Mouse (Mus musculus): ENCODE data around the gene Kcnip2. TPM values are rescaled to one million over a fixed set of nuclear protein-coding genes. Genes with fewer than 3 reads are reported as not detected.

Gene Kcnip2
- polyA plus RNA-seq, 1 experiment from 2014 or later = 1.4 TPM

- no peak overlapping the region for H3K27ac ChIP-seq
- no peaks in the 10 kb centered on the region for H3K27me3 ChIP-seq (replicated peaks)
- 87% methylated on average over 3 of the region's 3 CpGs for WGBS (ENCODE audit: insufficient replicate concordance)
- H3K4me1 ChIP-seq = 0 out of 2 replicates have a peak, but pooled peaks cover 8% of the 10 kb centered on the region
- H3K4me2 ChIP-seq = no peak overlapping the region
- no peaks in the 10 kb centered on the region for H3K9me3 ChIP-seq (replicated peaks)
- no peak for ATAC-seq
- H3K4me3 ChIP-seq = no peak overlapping the region
- H3K36me3 ChIP-seq = peaks cover 96% of the 10 kb centered on the region
- no peak overlapping the region for H3K9ac ChIP-seq
Measured at GRCm38 (mm10) chr19:45760810-45761209, 55.1 kb downstream of the Kcnip2 start.

GRCm38 (mm10) chr19:45758671-45759070, 57.2 kb downstream of the Kcnip2 start:
- Histone ChIP-seq H3K4me2 (no peak overlapping the region), H3K4me1 (0 out of 2 replicates have a peak, but pooled peaks cover 8% of the 10 kb centered on the region), H3K9me3 (replicated peaks) (no peaks in the 10 kb centered on the region), H3K27ac (no peak overlapping the region), H3K27me3 (replicated peaks) (no peaks in the 10 kb centered on the region), H3K9ac (no peak overlapping the region), H3K4me3 (no peak overlapping the region), H3K36me3 (peaks cover 96% of the 10 kb centered on the region)
- 88% methylated on average over 5 of the region's 5 CpGs for WGBS (ENCODE audit: insufficient replicate concordance)
- ATAC-seq = no peak

GRCm38 (mm10) chr19:45753551-45753950, 62.3 kb downstream of the Kcnip2 start:
- Histone ChIP-seq H3K4me2 (no peak overlapping the region), H3K27ac (no peak overlapping the region), H3K36me3 (peaks cover 86% of the 10 kb centered on the region), H3K4me3 (no peak overlapping the region), H3K4me1 (peaks cover 25% of the 10 kb centered on the region), H3K27me3 (replicated peaks) (no peaks in the 10 kb centered on the region), H3K9ac (no peak overlapping the region), H3K9me3 (replicated peaks) (no peaks in the 10 kb centered on the region)
- no peak for ATAC-seq
- WGBS (ENCODE audit: insufficient replicate concordance) = 91% methylated on average over 3 of the region's 3 CpGs

- WGBS (ENCODE audit: insufficient replicate concordance) = 77% methylated on average over 7 of the region's 7 CpGs
- no peak for ATAC-seq
- Histone ChIP-seq H3K9me3 (replicated peaks) (no peaks in the 10 kb centered on the region), H3K4me3 (no peak overlapping the region), H3K4me2 (no peak overlapping the region), H3K9ac (no peak overlapping the region), H3K27ac (no peak overlapping the region), H3K36me3 (peaks cover 74% of the 10 kb centered on the region), H3K4me1 (peaks cover 31% of the 10 kb centered on the region), H3K27me3 (replicated peaks) (peaks cover 3% of the 10 kb centered on the region)
Measured at GRCm38 (mm10) chr19:45751881-45752280, 64.0 kb downstream of the Kcnip2 start.

GRCm38 (mm10) chr19:45749243-45750043, 66.4 kb downstream of the Kcnip2 start, which contains the start of gene Npm3:
Npm3 (minus strand) TSS chr19:45749591.
- H3K9ac ChIP-seq = peak within 1 kb of the TSS; percentile 94
- WGBS (ENCODE audit: insufficient replicate concordance) = under 1% methylated on average over 59 of the region's 60 CpGs
- H3K36me3 ChIP-seq = peaks cover 51% of the 10 kb centered on the region
- peak within 1 kb of the TSS; percentile 70 for H3K27ac ChIP-seq
- H3K9me3 ChIP-seq (replicated peaks) = no peaks in the 10 kb centered on the region
- peaks cover 50% of the 10 kb centered on the region for H3K4me1 ChIP-seq
- H3K4me3 ChIP-seq = peak within 1 kb of the TSS; percentile 95
- H3K4me2 ChIP-seq = peak within 1 kb of the TSS; percentile 97
- peaks cover 28% of the 10 kb centered on the region for H3K27me3 ChIP-seq (replicated peaks)
- ATAC-seq = peak; percentile 79

- Histone ChIP-seq H3K27me3 (replicated peaks) (peaks cover 34% of the 10 kb centered on the region), H3K4me2 (peak overlapping the region; percentile 97), H3K9me3 (replicated peaks) (no peaks in the 10 kb centered on the region), H3K36me3 (peaks cover 44% of the 10 kb centered on the region), H3K4me1 (peaks cover 50% of the 10 kb centered on the region), H3K4me3 (peak overlapping the region; percentile 95), H3K27ac (peak overlapping the region; percentile 70), H3K9ac (peak overlapping the region; percentile 94)
- under 1% methylated on average over 33 of the region's 33 CpGs for WGBS (ENCODE audit: insufficient replicate concordance)
- ATAC-seq = peak; percentile 34; the same call in 1 of the 2 replicates
Measured at GRCm38 (mm10) chr19:45748691-45749242, 67.1 kb downstream of the Kcnip2 start.

GRCm38 (mm10) chr19:45748206-45748605, 67.7 kb downstream of the Kcnip2 start:
- WGBS (ENCODE audit: insufficient replicate concordance) = 31% methylated on average over 9 of the region's 9 CpGs
- Histone ChIP-seq H3K27ac (peak overlapping the region; percentile 70; the same call in 1 of the 2 replicates), H3K4me2 (peak overlapping the region; percentile 97), H3K27me3 (replicated peaks) (peaks cover 40% of the 10 kb centered on the region), H3K9me3 (replicated peaks) (no peaks in the 10 kb centered on the region), H3K4me1 (peaks cover 51% of the 10 kb centered on the region), H3K9ac (peak overlapping the region; percentile 94), H3K36me3 (peaks cover 38% of the 10 kb centered on the region), H3K4me3 (peak overlapping the region; percentile 95)
- no peak for ATAC-seq

GRCm38 (mm10) chr19:45747028-45747867, 68.6 kb downstream of the Kcnip2 start:
- no peak overlapping the region for H3K4me2 ChIP-seq
- H3K27me3 ChIP-seq (replicated peaks) = peaks cover 49% of the 10 kb centered on the region
- H3K9me3 ChIP-seq (replicated peaks) = no peaks in the 10 kb centered on the region
- no peak overlapping the region for H3K9ac ChIP-seq
- 24% methylated on average over 11 of the region's 11 CpGs for WGBS (ENCODE audit: insufficient replicate concordance)
- no peak overlapping the region for H3K4me3 ChIP-seq
- H3K36me3 ChIP-seq = peaks cover 29% of the 10 kb centered on the region
- 0 out of 2 replicates have a peak overlapping the region, but pooled peaks have one; percentile 2 for H3K27ac ChIP-seq
- ATAC-seq = 0 out of 2 replicates have a peak, but pooled peaks have one; percentile 21
- H3K4me1 ChIP-seq = peaks cover 61% of the 10 kb centered on the region

- Histone ChIP-seq H3K4me2 (peak overlapping the region; percentile 29), H3K9ac (no peak overlapping the region), H3K9me3 (replicated peaks) (no peaks in the 10 kb centered on the region), H3K27ac (0 out of 2 replicates have a peak overlapping the region, but pooled peaks have one; percentile 2), H3K27me3 (replicated peaks) (peaks cover 58% of the 10 kb centered on the region), H3K4me3 (peak overlapping the region; percentile 2; the same call in 1 of the 2 replicates), H3K36me3 (peaks cover 20% of the 10 kb centered on the region), H3K4me1 (peaks cover 69% of the 10 kb centered on the region)
- 9% methylated on average over 29 of the region's 29 CpGs for WGBS (ENCODE audit: insufficient replicate concordance)
- ATAC-seq = no peak
Measured at GRCm38 (mm10) chr19:45746153-45747020, 69.5 kb downstream of the Kcnip2 start.

- Histone ChIP-seq H3K4me2 (peak overlapping the region; percentile 29), H3K9ac (no peak overlapping the region), H3K9me3 (replicated peaks) (no peaks in the 10 kb centered on the region), H3K27ac (no peak overlapping the region), H3K36me3 (peaks cover 13% of the 10 kb centered on the region), H3K4me3 (peak overlapping the region; percentile 2; the same call in 1 of the 2 replicates), H3K4me1 (peaks cover 68% of the 10 kb centered on the region), H3K27me3 (replicated peaks) (peaks cover 66% of the 10 kb centered on the region)
- no peak for ATAC-seq
- 6% methylated on average over 32 of the region's 32 CpGs for WGBS (ENCODE audit: insufficient replicate concordance)
Measured at GRCm38 (mm10) chr19:45745344-45746152, 70.3 kb downstream of the Kcnip2 start.

Data from liver, embryonic 12.5 days (tissue).